Mouse (Mus musculus) C2C12 (cell line): Measurements from ENCODE around the gene 1110002E22Rik.

Experiments used
- CEBPB ChIP-seq: IDR thresholded peaks from one replicate; pipeline ENCODE4 v1.6.1; 2011; ENCODE audit warnings: low read depth, mild to moderate bottlenecking, control low read depth, moderate library complexity
- CTCF ChIP-seq: IDR thresholded peaks from one replicate; pipeline ENCODE4 v1.5.1; 2011; ENCODE audit not compliant: control insufficient read depth, insufficient read depth, insufficient read length
- MAX ChIP-seq: IDR thresholded peaks from one replicate; pipeline ENCODE4 v1.6.1; 2011; ENCODE audit warnings: mild to moderate bottlenecking, control low read depth

GRCm38 (mm10) chr3:138061205-138061911 is 3.5 kb upstream of the 1110002E22Rik start:
- TF ChIP-seq CEBPB = peak; percentile 99
- TF ChIP-seq CTCF = no peak
- peak; percentile 89 for TF ChIP-seq MAX
